Mouse (Mus musculus) megakaryocyte, embryonic 14.5 days (primary cell): ENCODE data around the gene Fnbp1.

Source experiments
- FLI1 ChIP-seq: IDR thresholded peaks from 2 replicates; pipeline ENCODE4 v1.6.1; 2012; ENCODE audit warnings: low read length, inconsistent platforms, mixed read lengths
- GATA1 ChIP-seq: IDR thresholded peaks from 3 replicates; pipeline ENCODE4 v1.6.1; 2012; ENCODE audit warnings: mixed read lengths, low read length, inconsistent platforms, borderline replicate concordance

DNA sequence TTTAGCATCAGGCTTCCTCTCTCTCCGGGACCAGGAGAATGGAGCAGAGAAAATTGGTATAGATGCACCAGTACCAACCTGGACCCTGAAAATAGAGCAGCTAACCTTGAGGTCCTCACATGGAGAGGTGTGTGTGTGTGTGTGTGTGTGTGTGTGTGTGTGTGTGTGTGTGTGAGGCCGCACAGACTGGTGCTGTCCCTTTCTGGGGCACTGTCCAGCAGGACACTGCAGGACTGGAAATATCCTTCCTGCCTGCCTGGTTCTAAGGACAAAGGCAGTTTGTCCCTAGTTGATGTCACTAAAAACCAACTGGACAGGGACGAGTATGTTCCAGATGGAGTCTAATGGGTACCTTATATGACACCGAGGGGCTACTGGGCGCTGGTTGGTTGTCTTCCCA is 117.9 kb downstream of the Fnbp1 start:
- TF ChIP-seq GATA1 (no peak), FLI1 (no peak)
